Mouse (Mus musculus) midbrain, embryonic 16.5 days (tissue): Measurements from ENCODE around the gene Cmtm7. TPM values are rescaled to one million over a fixed set of nuclear protein-coding genes. Genes with fewer than 3 reads are reported as not detected.
A peak's percentile ranks its signal among the peaks of the same experiment; 100 is the strongest.

Experiments
- ATAC-seq: fragments of 200-750 bp; cut with Nextera tagmentation; 2 replicates; pipeline ENCODE4 v1.8.0; 2017; ENCODE audit warnings: moderate TSS enrichment
- H3K27ac ChIP-seq: fragments of 300-500 bp; sonication (generic); 2 replicates; pipeline ENCODE4 v1.5.1; 2014; ENCODE audit warnings: mild to moderate bottlenecking, low read length, mixed read lengths
- H3K27me3 ChIP-seq: fragments of 300-500 bp; sonication (generic); 2 replicates; pipeline ENCODE4 v1.6.1; 2014; ENCODE audit warnings: low read depth, low read length, mixed read lengths; ENCODE audit not compliant: control insufficient read depth, insufficient read depth
- H3K36me3 ChIP-seq: fragments of 300-500 bp; sonication (generic); 2 replicates; pipeline ENCODE4 v1.6.1; 2014; ENCODE audit warnings: mild to moderate bottlenecking, low read length, moderate library complexity, mixed read lengths; ENCODE audit not compliant: control insufficient read depth, insufficient read depth
- H3K4me1 ChIP-seq: fragments of 300-500 bp; sonication (generic); 2 replicates; pipeline ENCODE4 v1.6.1; 2014; ENCODE audit warnings: mild to moderate bottlenecking, low read length, mixed read lengths; ENCODE audit not compliant: control insufficient read depth, insufficient read depth
- H3K4me2 ChIP-seq: fragments of 300-500 bp; sonication (generic); 2 replicates; pipeline ENCODE4 v1.6.1; 2014; ENCODE audit warnings: mild to moderate bottlenecking, low read length, mixed read lengths
- H3K4me3 ChIP-seq: fragments of 300-500 bp; sonication (generic); 2 replicates; pipeline ENCODE4 v1.5.1; 2014; ENCODE audit warnings: low read depth, mild to moderate bottlenecking, low read length, moderate library complexity, mixed read lengths
- H3K9ac ChIP-seq: fragments of 300-500 bp; sonication (generic); 2 replicates; pipeline ENCODE4 v1.6.1; 2014; ENCODE audit warnings: low read depth, low read length, mixed read lengths
- H3K9me3 ChIP-seq: fragments of 300-500 bp; sonication (generic); replicated peaks from 2 replicates; pipeline ENCODE4 v1.6.1; 2014; ENCODE audit warnings: mild to moderate bottlenecking, low read length, mixed read lengths; ENCODE audit not compliant: control insufficient read depth, poor library complexity, severe bottlenecking
- WGBS: fragments of 180-500 bp; shearing (Covaris S2); extraction: QIAGEN DNeasy Blood & Tissue Kit; methylation state at CpG from one replicate; pipeline ENCODE4 v1.1.7; 2014; 5-methylcytosine and 5-hydroxymethylcytosine counted together
- polyA plus RNA-seq: library from polyadenylated mRNA; unstranded; fragments of >200 nt; fragmentation: Nextera tagmentation; extraction: Ambion mirVana; gene quantifications from 2 replicates; pipeline ENCODE4 v1.2.1, GENCODE M21; 2015

Cmtm7 gene
- polyA plus RNA-seq, 1 experiment from 2014 or later = 7.2 TPM

DNA sequence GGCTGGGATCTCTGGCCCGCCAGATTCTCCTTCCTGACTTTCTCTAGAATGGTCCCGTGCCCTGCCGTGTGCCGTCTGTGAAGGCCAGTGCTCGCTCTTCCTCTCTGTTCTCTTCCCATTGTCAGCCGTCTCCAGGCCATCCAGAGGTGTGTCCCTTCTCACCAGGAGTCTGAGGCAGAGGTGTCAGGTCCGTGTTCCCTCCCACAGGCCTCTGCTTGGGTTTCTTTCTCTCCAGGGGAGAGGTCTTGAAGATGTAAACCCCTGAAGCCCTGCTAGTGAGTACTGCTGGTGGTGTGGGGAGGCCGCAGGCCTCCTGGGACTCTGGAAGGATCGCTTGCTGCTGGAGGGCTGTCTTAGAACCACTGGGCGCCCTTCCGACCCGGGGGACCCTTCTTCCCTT lies 34.2 kb downstream of the Cmtm7 start:
- Histone ChIP-seq H3K27me3 (no peaks in the 10 kb centered on the region), H3K4me1 (peaks cover under 1% of the 10 kb centered on the region), H3K4me3 (no peak overlapping the region), H3K27ac (no peak overlapping the region), H3K4me2 (no peak overlapping the region), H3K36me3 (peaks cover 5% of the 10 kb centered on the region; the same call in 1 of the 2 replicates), H3K9ac (no peak overlapping the region), H3K9me3 (no peaks in the 10 kb centered on the region)
- 87% methylated on average over 12 of the region's 12 CpGs for WGBS
- no peak for ATAC-seq

DNA sequence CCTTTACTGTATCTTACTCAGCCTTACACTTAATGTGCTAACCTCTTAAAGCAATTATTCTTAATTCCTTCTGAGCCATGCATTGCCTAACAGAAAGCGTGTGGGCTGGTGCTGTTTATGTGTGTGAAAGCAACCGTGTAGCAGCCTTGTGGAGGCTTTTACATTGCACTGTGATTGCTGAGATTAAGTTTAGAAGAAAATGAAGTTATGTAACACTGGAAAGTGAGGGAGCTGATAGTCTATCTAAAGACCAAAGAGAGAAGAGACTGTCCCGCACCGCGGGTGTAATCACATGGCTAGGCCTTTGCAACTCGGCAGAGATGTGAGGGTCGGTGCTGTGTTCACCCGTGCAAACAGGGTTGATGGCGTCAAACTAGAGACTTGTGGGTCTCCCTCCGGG lies 34.6 kb downstream of the Cmtm7 start:
- no peak for ATAC-seq
- 85% methylated on average over 10 of the region's 10 CpGs for WGBS

GRCm38 (mm10) chr9:114745654-114746053 lies 36.0 kb downstream of the Cmtm7 start:
- H3K36me3 ChIP-seq = peaks cover 5% of the 10 kb centered on the region; the same call in 1 of the 2 replicates
- H3K4me2 ChIP-seq = no peak overlapping the region
- H3K27me3 ChIP-seq = no peaks in the 10 kb centered on the region
- no peak overlapping the region for H3K4me3 ChIP-seq
- no peaks in the 10 kb centered on the region for H3K4me1 ChIP-seq
- no peak overlapping the region for H3K27ac ChIP-seq
- no peaks in the 10 kb centered on the region for H3K9me3 ChIP-seq
- ATAC-seq = no peak
- WGBS = 85% methylated on average over 4 of the region's 4 CpGs
- H3K9ac ChIP-seq = no peak overlapping the region

More for the DNA sequence above, 34.6 kb downstream of the Cmtm7 start:
- Histone ChIP-seq H3K27me3 (no peaks in the 10 kb centered on the region), H3K4me1 (no peaks in the 10 kb centered on the region), H3K36me3 (peaks cover 5% of the 10 kb centered on the region; the same call in 1 of the 2 replicates), H3K9me3 (no peaks in the 10 kb centered on the region), H3K27ac (no peak overlapping the region), H3K4me3 (no peak overlapping the region), H3K4me2 (no peak overlapping the region), H3K9ac (no peak overlapping the region)

DNA sequence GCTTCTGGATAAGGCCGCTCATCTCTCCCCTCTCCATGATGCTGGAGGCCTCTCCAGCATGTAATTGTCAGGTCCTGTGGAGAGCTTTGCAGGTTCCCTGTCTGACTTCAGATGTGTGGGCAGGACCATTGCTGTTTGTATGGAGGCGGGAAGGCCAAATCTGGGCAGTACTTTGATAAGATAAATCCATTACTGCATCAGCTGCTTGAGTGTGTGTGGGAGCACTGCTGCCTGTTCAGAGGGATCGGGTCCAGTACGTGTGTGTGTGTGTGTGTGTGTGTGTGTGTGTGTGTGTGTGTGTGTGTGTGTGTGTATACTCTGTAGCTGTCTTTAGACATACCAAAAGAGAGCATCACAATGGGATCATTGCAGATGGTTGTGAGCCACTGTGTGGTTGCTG lies 36.5 kb downstream of the Cmtm7 start:
- H3K4me1 ChIP-seq = no peaks in the 10 kb centered on the region
- no peak overlapping the region for H3K27ac ChIP-seq
- no peak for ATAC-seq
- peaks cover 5% of the 10 kb centered on the region; the same call in 1 of the 2 replicates for H3K36me3 ChIP-seq
- H3K27me3 ChIP-seq = no peaks in the 10 kb centered on the region
- WGBS = 88% methylated on average over 4 of the region's 4 CpGs
- no peaks in the 10 kb centered on the region for H3K9me3 ChIP-seq
- no peak overlapping the region for H3K9ac ChIP-seq
- H3K4me3 ChIP-seq = no peak overlapping the region
- H3K4me2 ChIP-seq = no peak overlapping the region

GRCm38 (mm10) chr9:114742731-114743130 lies 38.9 kb downstream of the Cmtm7 start:
- Histone ChIP-seq H3K27me3 (no peaks in the 10 kb centered on the region), H3K4me3 (no peak overlapping the region), H3K4me2 (no peak overlapping the region), H3K9ac (no peak overlapping the region), H3K4me1 (no peaks in the 10 kb centered on the region), H3K9me3 (no peaks in the 10 kb centered on the region), H3K36me3 (peaks cover 2% of the 10 kb centered on the region; the same call in 1 of the 2 replicates), H3K27ac (no peak overlapping the region; the same call in 1 of the 2 replicates)
- 91% methylated on average over 2 of the region's 2 CpGs for WGBS
- no peak for ATAC-seq

GRCm38 (mm10) chr9:114740336-114740735 lies 41.3 kb downstream of the Cmtm7 start:
- H3K36me3 ChIP-seq = no peaks in the 10 kb centered on the region
- H3K9ac ChIP-seq = no peak overlapping the region
- no peak for ATAC-seq
- no peaks in the 10 kb centered on the region for H3K4me1 ChIP-seq
- WGBS = 91% methylated on average over 9 of the region's 9 CpGs
- H3K4me3 ChIP-seq = no peak overlapping the region
- H3K27me3 ChIP-seq = no peaks in the 10 kb centered on the region
- H3K4me2 ChIP-seq = no peak overlapping the region
- H3K9me3 ChIP-seq = no peaks in the 10 kb centered on the region
- no peak overlapping the region for H3K27ac ChIP-seq

GRCm38 (mm10) chr9:114736442-114736841 lies 45.2 kb downstream of the Cmtm7 start:
- Histone ChIP-seq H3K27ac (no peak overlapping the region), H3K4me1 (peaks cover 13% of the 10 kb centered on the region), H3K4me2 (no peak overlapping the region), H3K36me3 (no peaks in the 10 kb centered on the region), H3K9ac (no peak overlapping the region), H3K4me3 (no peak overlapping the region), H3K27me3 (no peaks in the 10 kb centered on the region), H3K9me3 (no peaks in the 10 kb centered on the region)
- 85% methylated on average over 11 of the region's 11 CpGs for WGBS
- no peak for ATAC-seq

DNA sequence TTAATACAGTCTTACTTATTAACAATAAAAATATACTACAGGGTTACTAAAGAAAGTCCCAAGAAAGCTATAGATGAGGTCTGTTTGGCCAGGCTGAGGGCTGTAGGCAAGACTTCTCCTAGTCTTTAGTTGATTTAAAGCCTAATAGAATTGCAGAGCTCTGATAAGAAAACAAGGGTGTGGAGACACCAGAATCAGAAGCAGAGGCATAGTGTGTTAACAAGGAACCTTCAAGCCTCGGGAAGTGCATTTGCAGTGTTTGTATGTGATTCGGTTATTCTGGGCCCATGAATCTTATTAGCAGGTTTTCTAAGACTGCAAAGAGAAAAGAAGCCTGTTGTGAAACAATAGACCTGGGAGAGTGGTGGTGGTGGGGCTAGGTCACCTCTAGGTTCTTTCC lies 48.4 kb downstream of the Cmtm7 start:
- H3K9ac ChIP-seq = no peak overlapping the region
- no peak overlapping the region for H3K4me2 ChIP-seq
- peaks cover 13% of the 10 kb centered on the region for H3K4me1 ChIP-seq
- no peaks in the 10 kb centered on the region for H3K27me3 ChIP-seq
- no peak overlapping the region for H3K27ac ChIP-seq
- 90% methylated on average over 2 of the region's 2 CpGs for WGBS
- no peak overlapping the region for H3K4me3 ChIP-seq
- ATAC-seq = no peak
- no peaks in the 10 kb centered on the region for H3K9me3 ChIP-seq
- no peaks in the 10 kb centered on the region for H3K36me3 ChIP-seq

- Histone ChIP-seq H3K4me2 (peak overlapping the region; percentile 62), H3K9me3 (no peaks in the 10 kb centered on the region), H3K27ac (no peak overlapping the region), H3K4me1 (peaks cover 13% of the 10 kb centered on the region), H3K36me3 (no peaks in the 10 kb centered on the region), H3K27me3 (no peaks in the 10 kb centered on the region), H3K9ac (peak overlapping the region; percentile 88), H3K4me3 (peak overlapping the region; percentile 90)
- 73% methylated on average over 12 of the region's 12 CpGs for WGBS
- ATAC-seq = no peak
Observed at GRCm38 (mm10) chr9:114731871-114732682, 49.6 kb downstream of the Cmtm7 start.
